Mouse (Mus musculus): Measurements from ENCODE around the gene Uqcrfs1. TPM values are rescaled to one million over a fixed set of nuclear protein-coding genes. Genes with fewer than 3 reads are reported as not detected.
A peak's percentile ranks its signal among the peaks of the same experiment; 100 is the strongest.

The Uqcrfs1 gene
- 211 and 233 TPM in 2 replicates for polyA plus RNA-seq (2014; fragmentation: Nextera tagmentation; extraction: Ambion mirVana)

GRCm38 (mm10) chr13:30544856-30545604 is at the start of gene Uqcrfs1:
Gene Uqcrfs1 (minus strand): TSS chr13:30545362.
- Histone ChIP-seq H3K4me3 (ENCODE audit: low read depth, low read length) (peak within 1 kb of the TSS; percentile 98), H3K27me3 (ENCODE audit: control insufficient read depth, insufficient read depth, low read length) (no peaks in the 10 kb centered on the region), H3K27ac (ENCODE audit: low read length) (peak within 1 kb of the TSS; percentile 68; the same call in 1 of the 2 replicates), H3K9me3 (ENCODE audit: control insufficient read depth, low read depth, low read length) (no peaks in the 10 kb centered on the region), H3K4me2 (replicated peaks; ENCODE audit: low read depth, low read length) (peak within 1 kb of the TSS; percentile 80), H3K4me1 (ENCODE audit: control insufficient read depth, insufficient read depth, low read length) (peaks cover 10% of the 10 kb centered on the region; the same call in 1 of the 2 replicates), H3K9ac (replicated peaks; ENCODE audit: low read depth, low read length) (peak within 1 kb of the TSS; percentile 90), H3K36me3 (ENCODE audit: control insufficient read depth, insufficient read depth, low read length) (peaks cover 7% of the 10 kb centered on the region)
- peak; percentile 98 for ATAC-seq (ENCODE audit: insufficient number of reproducible peaks, insufficient read depth, low FRiP score, low read depth)
- under 1% methylated on average over 82 of the region's 82 CpGs for WGBS

- 87% methylated on average over 3 of the region's 3 CpGs for WGBS
- no peak overlapping the region for H3K27ac ChIP-seq (ENCODE audit: low read length)
- H3K27me3 ChIP-seq (ENCODE audit: control insufficient read depth, insufficient read depth, low read length): no peaks in the 10 kb centered on the region
- H3K9ac ChIP-seq (replicated peaks; ENCODE audit: low read depth, low read length): no peak overlapping the region
- H3K36me3 ChIP-seq (ENCODE audit: control insufficient read depth, insufficient read depth, low read length): no peaks in the 10 kb centered on the region
- no peak for ATAC-seq (ENCODE audit: insufficient number of reproducible peaks, insufficient read depth, low FRiP score, low read depth)
- H3K4me2 ChIP-seq (replicated peaks; ENCODE audit: low read depth, low read length): no peak overlapping the region
- no peak overlapping the region for H3K4me3 ChIP-seq (ENCODE audit: low read depth, low read length)
- H3K4me1 ChIP-seq (ENCODE audit: control insufficient read depth, insufficient read depth, low read length): no peaks in the 10 kb centered on the region
- H3K9me3 ChIP-seq (ENCODE audit: control insufficient read depth, low read depth, low read length): no peaks in the 10 kb centered on the region
Measured at GRCm38 (mm10) chr13:30585786-30586185, 40.6 kb upstream of the Uqcrfs1 start.

- Histone ChIP-seq H3K27ac (ENCODE audit: low read length) (no peak overlapping the region), H3K9ac (replicated peaks; ENCODE audit: low read depth, low read length) (no peak overlapping the region), H3K4me1 (ENCODE audit: control insufficient read depth, insufficient read depth, low read length) (no peaks in the 10 kb centered on the region), H3K4me2 (replicated peaks; ENCODE audit: low read depth, low read length) (no peak overlapping the region), H3K27me3 (ENCODE audit: control insufficient read depth, insufficient read depth, low read length) (no peaks in the 10 kb centered on the region), H3K36me3 (ENCODE audit: control insufficient read depth, insufficient read depth, low read length) (no peaks in the 10 kb centered on the region), H3K9me3 (ENCODE audit: control insufficient read depth, low read depth, low read length) (no peaks in the 10 kb centered on the region), H3K4me3 (ENCODE audit: low read depth, low read length) (no peak overlapping the region)
- no peak for ATAC-seq (ENCODE audit: insufficient number of reproducible peaks, insufficient read depth, low FRiP score, low read depth)
- WGBS: 68% methylated on average over 2 of the region's 2 CpGs
Measured at GRCm38 (mm10) chr13:30582541-30582940, 37.4 kb upstream of the Uqcrfs1 start.

GRCm38 (mm10) chr13:30578806-30579205 is 33.6 kb upstream of the Uqcrfs1 start:
- no peak overlapping the region for H3K4me3 ChIP-seq (ENCODE audit: low read depth, low read length)
- 68% methylated on average over 2 of the region's 2 CpGs for WGBS
- H3K9ac ChIP-seq (replicated peaks; ENCODE audit: low read depth, low read length): no peak overlapping the region
- no peaks in the 10 kb centered on the region for H3K27me3 ChIP-seq (ENCODE audit: control insufficient read depth, insufficient read depth, low read length)
- no peak for ATAC-seq (ENCODE audit: insufficient number of reproducible peaks, insufficient read depth, low FRiP score, low read depth)
- H3K36me3 ChIP-seq (ENCODE audit: control insufficient read depth, insufficient read depth, low read length): no peaks in the 10 kb centered on the region
- H3K27ac ChIP-seq (ENCODE audit: low read length): no peak overlapping the region
- H3K4me1 ChIP-seq (ENCODE audit: control insufficient read depth, insufficient read depth, low read length): no peaks in the 10 kb centered on the region
- H3K4me2 ChIP-seq (replicated peaks; ENCODE audit: low read depth, low read length): no peak overlapping the region
- no peaks in the 10 kb centered on the region for H3K9me3 ChIP-seq (ENCODE audit: control insufficient read depth, low read depth, low read length)

GRCm38 (mm10) chr13:30576819-30577218 is 31.7 kb upstream of the Uqcrfs1 start:
- no peaks in the 10 kb centered on the region for H3K4me1 ChIP-seq (ENCODE audit: control insufficient read depth, insufficient read depth, low read length)
- no peak overlapping the region for H3K27ac ChIP-seq (ENCODE audit: low read length)
- no peak overlapping the region for H3K4me2 ChIP-seq (replicated peaks; ENCODE audit: low read depth, low read length)
- H3K27me3 ChIP-seq (ENCODE audit: control insufficient read depth, insufficient read depth, low read length): no peaks in the 10 kb centered on the region
- ATAC-seq (ENCODE audit: insufficient number of reproducible peaks, insufficient read depth, low FRiP score, low read depth): no peak
- WGBS: 65% methylated on average over 2 of the region's 2 CpGs
- H3K9me3 ChIP-seq (ENCODE audit: control insufficient read depth, low read depth, low read length): no peaks in the 10 kb centered on the region
- no peak overlapping the region for H3K4me3 ChIP-seq (ENCODE audit: low read depth, low read length)
- no peaks in the 10 kb centered on the region for H3K36me3 ChIP-seq (ENCODE audit: control insufficient read depth, insufficient read depth, low read length)
- H3K9ac ChIP-seq (replicated peaks; ENCODE audit: low read depth, low read length): no peak overlapping the region

GRCm38 (mm10) chr13:30572971-30573370 is 27.8 kb upstream of the Uqcrfs1 start:
- Histone ChIP-seq H3K4me1 (ENCODE audit: control insufficient read depth, insufficient read depth, low read length) (no peaks in the 10 kb centered on the region), H3K4me2 (replicated peaks; ENCODE audit: low read depth, low read length) (no peak overlapping the region), H3K36me3 (ENCODE audit: control insufficient read depth, insufficient read depth, low read length) (no peaks in the 10 kb centered on the region), H3K27me3 (ENCODE audit: control insufficient read depth, insufficient read depth, low read length) (no peaks in the 10 kb centered on the region), H3K9me3 (ENCODE audit: control insufficient read depth, low read depth, low read length) (no peaks in the 10 kb centered on the region), H3K4me3 (ENCODE audit: low read depth, low read length) (no peak overlapping the region), H3K9ac (replicated peaks; ENCODE audit: low read depth, low read length) (no peak overlapping the region), H3K27ac (ENCODE audit: low read length) (no peak overlapping the region)
- no peak for ATAC-seq (ENCODE audit: insufficient number of reproducible peaks, insufficient read depth, low FRiP score, low read depth)
- WGBS: 74% methylated on average over 4 of the region's 4 CpGs

- WGBS: 74% methylated on average over 1 of the region's 1 CpGs
- Histone ChIP-seq H3K9ac (replicated peaks; ENCODE audit: low read depth, low read length) (no peak overlapping the region), H3K4me2 (replicated peaks; ENCODE audit: low read depth, low read length) (no peak overlapping the region), H3K4me1 (ENCODE audit: control insufficient read depth, insufficient read depth, low read length) (no peaks in the 10 kb centered on the region), H3K4me3 (ENCODE audit: low read depth, low read length) (no peak overlapping the region), H3K9me3 (ENCODE audit: control insufficient read depth, low read depth, low read length) (no peaks in the 10 kb centered on the region), H3K27me3 (ENCODE audit: control insufficient read depth, insufficient read depth, low read length) (no peaks in the 10 kb centered on the region), H3K27ac (ENCODE audit: low read length) (no peak overlapping the region), H3K36me3 (ENCODE audit: control insufficient read depth, insufficient read depth, low read length) (no peaks in the 10 kb centered on the region)
- ATAC-seq (ENCODE audit: insufficient number of reproducible peaks, insufficient read depth, low FRiP score, low read depth): no peak
Measured at GRCm38 (mm10) chr13:30570182-30570581, 25.0 kb upstream of the Uqcrfs1 start.

GRCm38 (mm10) chr13:30567571-30567970 is 22.4 kb upstream of the Uqcrfs1 start:
- H3K27me3 ChIP-seq (ENCODE audit: control insufficient read depth, insufficient read depth, low read length): no peaks in the 10 kb centered on the region
- no peak for ATAC-seq (ENCODE audit: insufficient number of reproducible peaks, insufficient read depth, low FRiP score, low read depth)
- WGBS: 79% methylated on average over 7 of the region's 7 CpGs
- H3K9me3 ChIP-seq (ENCODE audit: control insufficient read depth, low read depth, low read length): no peaks in the 10 kb centered on the region
- no peak overlapping the region for H3K4me3 ChIP-seq (ENCODE audit: low read depth, low read length)
- no peak overlapping the region for H3K27ac ChIP-seq (ENCODE audit: low read length)
- H3K36me3 ChIP-seq (ENCODE audit: control insufficient read depth, insufficient read depth, low read length): no peaks in the 10 kb centered on the region
- H3K4me1 ChIP-seq (ENCODE audit: control insufficient read depth, insufficient read depth, low read length): no peaks in the 10 kb centered on the region
- no peak overlapping the region for H3K4me2 ChIP-seq (replicated peaks; ENCODE audit: low read depth, low read length)
- H3K9ac ChIP-seq (replicated peaks; ENCODE audit: low read depth, low read length): no peak overlapping the region

GRCm38 (mm10) chr13:30566767-30567166 is 21.6 kb upstream of the Uqcrfs1 start:
- Histone ChIP-seq H3K27ac (ENCODE audit: low read length) (no peak overlapping the region), H3K9me3 (ENCODE audit: control insufficient read depth, low read depth, low read length) (no peaks in the 10 kb centered on the region), H3K9ac (replicated peaks; ENCODE audit: low read depth, low read length) (no peak overlapping the region), H3K4me1 (ENCODE audit: control insufficient read depth, insufficient read depth, low read length) (no peaks in the 10 kb centered on the region), H3K27me3 (ENCODE audit: control insufficient read depth, insufficient read depth, low read length) (no peaks in the 10 kb centered on the region), H3K36me3 (ENCODE audit: control insufficient read depth, insufficient read depth, low read length) (no peaks in the 10 kb centered on the region), H3K4me3 (ENCODE audit: low read depth, low read length) (no peak overlapping the region), H3K4me2 (replicated peaks; ENCODE audit: low read depth, low read length) (no peak overlapping the region)
- ATAC-seq (ENCODE audit: insufficient number of reproducible peaks, insufficient read depth, low FRiP score, low read depth): no peak
- WGBS: 62% methylated on average over 8 of the region's 8 CpGs
